Mouse (Mus musculus) spleen, adult 2 months (tissue): ENCODE results near the gene Actl6b. TPM values are rescaled to one million over a fixed set of nuclear protein-coding genes. Genes with fewer than 3 reads are reported as not detected.

ENCODE experiments used
- DNase-seq, 2 experiments: peaks; one replicate each; pipeline versions ENCODE4 v3.0.0 to v3.0.0-alpha.2; 2012 to 2021; ENCODE audit warnings: low spot score in 2 of 2, low read depth in 1 of 2
- H3K27ac ChIP-seq: fragments of 200-500 bp; 2 replicates; pipeline ENCODE4 v1.5.1; 2012; ENCODE audit warnings: low read length, inconsistent platforms; ENCODE audit not compliant: insufficient read depth
- H3K27me3 ChIP-seq: fragments of 200-500 bp; 2 replicates; pipeline ENCODE4 v1.6.1; 2012; ENCODE audit warnings: mild to moderate bottlenecking, moderate library complexity, low read length, inconsistent platforms; ENCODE audit not compliant: control insufficient read depth, insufficient read depth
- H3K36me3 ChIP-seq: fragments of 200-500 bp; 2 replicates; pipeline ENCODE4 v1.6.1; 2012; ENCODE audit warnings: mild to moderate bottlenecking, low read length, inconsistent platforms; ENCODE audit not compliant: control insufficient read depth, insufficient read depth
- H3K4me1 ChIP-seq: fragments of 200-500 bp; 2 replicates; pipeline ENCODE4 v1.6.1; 2011; ENCODE audit warnings: inconsistent platforms; ENCODE audit not compliant: control insufficient read depth, insufficient read depth, insufficient read length
- H3K4me3 ChIP-seq: fragments of 200-500 bp; 2 replicates; pipeline ENCODE4 v1.5.1; 2011; ENCODE audit warnings: mild to moderate bottlenecking, inconsistent platforms; ENCODE audit not compliant: insufficient read depth, insufficient read length; ENCODE audit errors: extremely low read depth
- CTCF ChIP-seq: fragments of 200-500 bp; IDR thresholded peaks from 2 replicates; pipeline ENCODE4 v1.5.1; 2011; ENCODE audit warnings: mild to moderate bottlenecking, inconsistent platforms; ENCODE audit not compliant: insufficient read depth, insufficient read length, insufficient replicate concordance; ENCODE audit errors: extremely low read depth
- POLR2A ChIP-seq: fragments of 200-500 bp; IDR thresholded peaks from 2 replicates; pipeline ENCODE4 v1.6.1; 2011; ENCODE audit warnings: low read depth, low read length, inconsistent platforms
- WGBS: fragments of 180-500 bp; shearing (Covaris S2); methylation state at CpG from one replicate; pipeline ENCODE4 v1.1.7; 2018; 5-methylcytosine and 5-hydroxymethylcytosine counted together
- polyA plus RNA-seq: library from polyadenylated mRNA; depleted of rRNA; stranded (reverse); fragments of >200 nt; gene quantifications from 2 replicates; pipeline ENCODE4 v1.2.3, GENCODE M21; 2012

Gene Actl6b
- polyA plus RNA-seq, 1 experiment, result not detected

GRCm38 (mm10) chr5:137533117-137533827 is 20.0 kb upstream of the Actl6b start, which contains the start of the genes Epo and Gnb2:
Gene Epo (minus strand): TSS chr5:137533242.
Gene Gnb2 (minus strand): TSS chr5:137533510.
- peak; percentile 97 to 98 for DNase-seq
- TF ChIP-seq CTCF (no peak), POLR2A (peak; percentile 79)
- Histone ChIP-seq H3K27ac (peak within 1 kb of the TSS; percentile 96), H3K4me3 (peak within 1 kb of the TSS; percentile 86), H3K27me3 (no peaks in the 10 kb centered on the region), H3K4me1 (peaks cover 7% of the 10 kb centered on the region; the same call in 1 of the 2 replicates), H3K36me3 (peaks cover 18% of the 10 kb centered on the region)
- WGBS, result under 1% methylated on average over 40 of the region's 40 CpGs

- Histone ChIP-seq H3K4me1 (peaks cover 7% of the 10 kb centered on the region; the same call in 1 of the 2 replicates), H3K27me3 (no peaks in the 10 kb centered on the region), H3K4me3 (no peak overlapping the region), H3K27ac (peak overlapping the region; percentile 27; the same call in 1 of the 2 replicates), H3K36me3 (peaks cover 3% of the 10 kb centered on the region)
- TF ChIP-seq POLR2A, result no peak
- no peak for TF ChIP-seq CTCF
- no peak for DNase-seq
- WGBS, result 66% methylated on average over 3 of the region's 3 CpGs
Measured at GRCm38 (mm10) chr5:137534762-137535161, 18.6 kb upstream of the Actl6b start.

GRCm38 (mm10) chr5:137535318-137535717 is 18.0 kb upstream of the Actl6b start:
- H3K36me3 ChIP-seq, result peaks cover 1% of the 10 kb centered on the region; the same call in 1 of the 2 replicates
- no peaks in the 10 kb centered on the region for H3K27me3 ChIP-seq
- H3K27ac ChIP-seq, result no peak overlapping the region
- DNase-seq, result no peak
- TF ChIP-seq CTCF (no peak), POLR2A (no peak)
- no peak overlapping the region for H3K4me3 ChIP-seq
- H3K4me1 ChIP-seq, result peaks cover 5% of the 10 kb centered on the region; the same call in 1 of the 2 replicates
- WGBS, result 30% methylated on average over 9 of the region's 9 CpGs

GRCm38 (mm10) chr5:137537461-137537860 is 15.9 kb upstream of the Actl6b start:
- H3K27me3 ChIP-seq, result no peaks in the 10 kb centered on the region
- DNase-seq, result no peak
- no peak overlapping the region for H3K27ac ChIP-seq
- TF ChIP-seq POLR2A (no peak), CTCF (no peak)
- H3K4me3 ChIP-seq, result no peak overlapping the region
- H3K36me3 ChIP-seq, result no peaks in the 10 kb centered on the region
- WGBS, result 76% methylated on average over 4 of the region's 4 CpGs
- peaks cover 2% of the 10 kb centered on the region; the same call in 1 of the 2 replicates for H3K4me1 ChIP-seq

- no peak for DNase-seq
- 83% methylated on average over 7 of the region's 7 CpGs for WGBS
- no peak for TF ChIP-seq POLR2A
- Histone ChIP-seq H3K4me3 (no peak overlapping the region), H3K36me3 (no peaks in the 10 kb centered on the region), H3K27ac (no peak overlapping the region), H3K4me1 (peaks cover 2% of the 10 kb centered on the region; the same call in 1 of the 2 replicates), H3K27me3 (no peaks in the 10 kb centered on the region)
Measured at GRCm38 (mm10) chr5:137539291-137539801, 14.0 kb upstream of the Actl6b start.

GRCm38 (mm10) chr5:137540991-137541390 is 12.3 kb upstream of the Actl6b start:
- Histone ChIP-seq H3K27me3 (no peaks in the 10 kb centered on the region), H3K4me3 (no peak overlapping the region), H3K4me1 (no peaks in the 10 kb centered on the region), H3K27ac (no peak overlapping the region), H3K36me3 (no peaks in the 10 kb centered on the region)
- no peak for TF ChIP-seq CTCF
- TF ChIP-seq POLR2A, result no peak
- WGBS, result 84% methylated on average over 6 of the region's 6 CpGs
- DNase-seq, result no peak

GRCm38 (mm10) chr5:137541768-137542540 is 11.4 kb upstream of the Actl6b start:
- Histone ChIP-seq H3K4me3 (no peak overlapping the region), H3K27me3 (no peaks in the 10 kb centered on the region), H3K4me1 (no peaks in the 10 kb centered on the region), H3K27ac (no peak overlapping the region), H3K36me3 (no peaks in the 10 kb centered on the region)
- TF ChIP-seq CTCF (no peak), POLR2A (no peak)
- no peak for DNase-seq
- 64% methylated on average over 5 of the region's 5 CpGs for WGBS
